Mouse (Mus musculus): ENCODE data around the gene Galntl6. TPM values are rescaled to one million over a fixed set of nuclear protein-coding genes. Genes with fewer than 3 reads are reported as not detected.

The Galntl6 gene
- not detected in 4 replicates for total RNA-seq (2023)

GRCm38 (mm10) chr8:58912196-58912839 is at the start of gene Galntl6:
Galntl6 (minus strand) TSS chr8:58912640.

GRCm38 (mm10) chr8:58911677-58912076 is 763 bp downstream of the Galntl6 start, which contains the start of gene BC030500:
BC030500 (plus strand) TSS chr8:58911755.

Other genes with a start within 250 kb of the Galntl6 start
- gene BC030500, start 885 bp downstream of the Galntl6 start, total RNA-seq (2023), result not detected in 4 replicates